Mouse (Mus musculus) lung, embryonic 15.5 days (tissue): Measurements from ENCODE around the gene Nt5c3. TPM values are rescaled to one million over a fixed set of nuclear protein-coding genes. Genes with fewer than 3 reads are reported as not detected.
"Not testable (repeated sequence)": the region's sequence is repeated elsewhere in the genome, so short reads cannot be mapped to it uniquely, and the experiment has no call there.

ENCODE experiments used
- ATAC-seq: fragments of 200-750 bp; cut with Nextera tagmentation; 2 replicates; pipeline ENCODE4 v1.8.0; 2017; ENCODE audit warnings: moderate number of reproducible peaks, borderline replicate concordance; ENCODE audit not compliant: low FRiP score, low TSS enrichment; ENCODE audit errors: extremely low read depth
- H3K27ac ChIP-seq: fragments of 300-500 bp; sonication (generic); 2 replicates; pipeline ENCODE4 v1.5.1; 2015; ENCODE audit warnings: moderate library complexity, mild to moderate bottlenecking, inconsistent platforms
- H3K27me3 ChIP-seq: fragments of 300-500 bp; sonication (generic); 2 replicates; pipeline ENCODE4 v1.6.1; 2015; ENCODE audit warnings: inconsistent platforms
- H3K36me3 ChIP-seq: fragments of 300-500 bp; sonication (generic); 2 replicates; pipeline ENCODE4 v1.6.1; 2015; ENCODE audit warnings: inconsistent platforms
- H3K4me1 ChIP-seq: fragments of 300-500 bp; sonication (generic); 2 replicates; pipeline ENCODE4 v1.6.1; 2015; ENCODE audit warnings: inconsistent platforms
- H3K4me2 ChIP-seq: fragments of 300-500 bp; sonication (generic); 2 replicates; pipeline ENCODE4 v1.6.1; 2015; ENCODE audit warnings: inconsistent platforms, mild to moderate bottlenecking, moderate library complexity
- H3K4me3 ChIP-seq: fragments of 300-500 bp; sonication (generic); 2 replicates; pipeline ENCODE4 v1.5.1; 2015; ENCODE audit warnings: mild to moderate bottlenecking, inconsistent platforms
- H3K9ac ChIP-seq: fragments of 300-500 bp; sonication (generic); 2 replicates; pipeline ENCODE4 v1.6.1; 2015; ENCODE audit warnings: inconsistent platforms
- H3K9me3 ChIP-seq: fragments of 300-500 bp; sonication (generic); 2 replicates; pipeline ENCODE4 v1.6.1; 2016; ENCODE audit warnings: inconsistent platforms
- WGBS: fragments of 180-500 bp; shearing (Covaris S2); methylation state at CpG from one replicate; pipeline ENCODE4 v1.1.7; 2015; 5-methylcytosine and 5-hydroxymethylcytosine counted together
- polyA plus RNA-seq: library from polyadenylated mRNA; unstranded; fragments of >200 nt; fragmentation: Nextera tagmentation; extraction: Ambion mirVana; gene quantifications from 2 replicates; pipeline ENCODE4 v1.2.1, GENCODE M21; 2015

The Nt5c3 gene
- polyA plus RNA-seq, 1 experiment from 2014 or later, result 60.9 TPM

DNA sequence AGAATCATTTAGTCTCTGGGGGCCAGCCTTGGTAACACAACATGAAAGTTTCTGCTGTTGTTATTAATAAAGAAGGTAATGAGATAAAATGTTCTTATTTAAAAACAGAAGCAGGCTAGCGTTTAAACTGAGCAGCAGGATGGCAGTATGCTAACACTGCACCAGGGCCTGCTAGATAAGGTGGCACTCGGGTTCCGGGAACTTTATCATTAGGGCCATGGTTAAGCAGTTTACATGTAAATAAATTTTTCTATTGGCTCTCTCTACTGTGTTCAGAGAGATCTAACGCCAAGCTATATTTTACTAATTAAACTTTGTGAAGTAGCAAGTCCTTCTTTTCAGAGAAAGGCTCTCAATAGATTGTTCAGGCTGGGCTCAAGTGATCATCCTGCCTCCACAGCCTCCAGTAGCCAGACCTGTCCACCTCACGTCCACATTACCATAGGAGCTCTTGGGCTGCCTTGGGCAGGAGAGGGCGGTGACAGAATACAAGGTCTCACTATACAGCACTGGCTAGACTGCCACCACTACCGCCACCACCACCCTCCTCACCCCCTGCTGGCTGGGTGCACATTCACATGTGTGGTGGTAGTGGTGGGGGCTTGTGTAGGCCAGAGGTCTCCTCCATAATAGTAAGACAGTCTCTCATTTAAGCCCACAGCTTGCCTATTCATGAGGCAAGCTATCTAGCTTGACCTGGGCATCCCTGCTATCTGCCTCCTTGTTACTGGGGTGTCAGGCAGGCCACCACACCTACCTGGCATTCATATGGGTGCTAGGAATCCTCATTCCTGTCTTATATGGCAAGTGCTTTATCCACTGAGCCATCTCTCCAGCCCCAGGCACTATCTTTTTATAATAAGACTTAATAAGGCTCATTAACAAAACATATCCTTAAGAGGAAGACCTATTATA is 20.9 kb downstream of the Nt5c3 start:
- H3K9ac ChIP-seq, result no peak overlapping the region
- no peaks in the 10 kb centered on the region for H3K9me3 ChIP-seq
- peaks cover 8% of the 10 kb centered on the region for H3K4me1 ChIP-seq
- no peak overlapping the region for H3K27ac ChIP-seq
- no peak overlapping the region for H3K4me2 ChIP-seq
- H3K27me3 ChIP-seq, result no peaks in the 10 kb centered on the region
- ATAC-seq, result no peak
- no peak overlapping the region for H3K4me3 ChIP-seq
- H3K36me3 ChIP-seq, result no peaks in the 10 kb centered on the region
- 68% methylated on average over 7 of the region's 7 CpGs for WGBS

DNA sequence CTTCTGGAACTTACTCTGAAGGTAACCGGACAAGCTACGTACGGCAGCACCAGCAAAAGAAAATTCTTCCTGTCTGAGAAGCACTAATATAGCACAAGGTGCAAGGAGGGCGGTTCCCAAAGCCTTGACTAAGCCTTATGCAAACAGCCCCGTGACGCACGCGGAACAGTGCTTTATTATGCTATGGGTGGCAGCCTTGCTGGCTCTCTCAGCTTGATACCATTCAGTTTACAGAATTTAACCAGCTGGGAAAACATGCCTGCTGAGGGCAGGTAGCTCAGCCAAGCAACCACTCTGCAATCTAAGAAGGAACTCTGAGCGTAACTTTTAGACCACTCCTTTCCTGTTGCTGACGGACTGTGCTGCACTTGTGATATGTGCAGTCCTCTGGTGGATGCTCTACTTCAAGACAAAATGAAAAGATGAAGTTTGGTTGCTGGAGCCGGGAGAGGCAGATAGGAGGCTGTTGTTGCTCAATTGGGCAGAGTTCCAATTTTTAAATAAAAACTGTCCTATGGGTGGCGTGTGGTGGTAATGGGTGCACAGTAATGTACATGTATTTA is 21.8 kb downstream of the Nt5c3 start:
- no peak overlapping the region for H3K9ac ChIP-seq

DNA sequence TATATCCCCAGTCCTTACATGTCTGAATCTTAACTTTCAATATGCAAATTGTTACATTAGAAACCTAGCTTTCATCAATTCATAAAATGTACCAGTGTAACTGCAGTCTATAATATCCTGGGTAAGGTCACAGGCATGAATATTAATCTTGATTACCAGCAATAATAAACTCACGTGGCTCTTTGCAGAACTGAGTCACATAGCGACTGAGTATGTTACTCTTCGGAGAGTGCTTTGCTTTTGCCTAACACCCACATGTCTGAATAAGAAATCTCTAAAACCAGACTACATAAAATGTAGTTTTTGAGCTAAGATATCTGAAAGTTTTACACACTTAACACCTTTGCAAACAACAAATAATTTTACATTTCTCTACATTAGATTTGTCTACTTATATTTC is 22.4 kb downstream of the Nt5c3 start:
- H3K4me3 ChIP-seq, result no peak overlapping the region
- H3K27me3 ChIP-seq, result no peaks in the 10 kb centered on the region
- H3K9me3 ChIP-seq, result no peaks in the 10 kb centered on the region
- no peak overlapping the region for H3K4me2 ChIP-seq
- peaks cover 8% of the 10 kb centered on the region for H3K4me1 ChIP-seq
- no peak for ATAC-seq
- no peak overlapping the region for H3K27ac ChIP-seq
- no peak overlapping the region for H3K9ac ChIP-seq
- WGBS, result 54% methylated on average over 3 of the region's 3 CpGs
- no peaks in the 10 kb centered on the region for H3K36me3 ChIP-seq

More for the DNA sequence above, 21.8 kb downstream of the Nt5c3 start:
- WGBS, result 27% methylated on average over 12 of the region's 12 CpGs
- peak overlapping the region; percentile 23 for H3K4me2 ChIP-seq
- H3K36me3 ChIP-seq, result no peaks in the 10 kb centered on the region
- peaks cover 8% of the 10 kb centered on the region for H3K4me1 ChIP-seq
- H3K27ac ChIP-seq, result peak overlapping the region; percentile 2; the same call in 1 of the 2 replicates
- H3K4me3 ChIP-seq, result 0 out of 2 replicates have a peak overlapping the region, but pooled peaks have one; percentile 4
- ATAC-seq, result peak; percentile 76; the same call in 1 of the 2 replicates
- H3K27me3 ChIP-seq, result no peaks in the 10 kb centered on the region
- no peaks in the 10 kb centered on the region for H3K9me3 ChIP-seq

DNA sequence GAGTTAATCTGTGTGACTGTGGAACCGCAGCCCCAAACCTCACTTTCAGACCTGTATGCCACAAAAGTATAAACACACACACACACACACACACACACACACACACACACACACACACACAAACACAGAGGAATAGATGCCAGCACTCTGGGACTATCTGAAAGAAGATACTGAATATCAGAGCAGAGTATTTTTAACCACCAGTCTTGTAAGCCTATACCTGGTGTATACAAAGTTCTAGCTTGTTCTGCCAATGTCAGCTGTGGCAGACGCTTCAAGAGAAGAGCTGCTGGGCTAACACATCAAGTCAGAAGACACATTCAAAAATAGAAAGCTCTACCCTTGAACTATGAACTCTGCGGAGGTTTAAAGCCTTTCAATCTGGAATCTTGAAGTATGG is 24.1 kb downstream of the Nt5c3 start:
- H3K9ac ChIP-seq, result no peak overlapping the region
- WGBS, result 76% methylated on average over 3 of the region's 3 CpGs
- no peaks in the 10 kb centered on the region for H3K36me3 ChIP-seq
- no peaks in the 10 kb centered on the region for H3K9me3 ChIP-seq
- no peak overlapping the region for H3K4me3 ChIP-seq
- no peak for ATAC-seq
- no peak overlapping the region for H3K27ac ChIP-seq
- H3K27me3 ChIP-seq, result no peaks in the 10 kb centered on the region
- H3K4me1 ChIP-seq, result peaks cover 4% of the 10 kb centered on the region
- H3K4me2 ChIP-seq, result no peak overlapping the region

DNA sequence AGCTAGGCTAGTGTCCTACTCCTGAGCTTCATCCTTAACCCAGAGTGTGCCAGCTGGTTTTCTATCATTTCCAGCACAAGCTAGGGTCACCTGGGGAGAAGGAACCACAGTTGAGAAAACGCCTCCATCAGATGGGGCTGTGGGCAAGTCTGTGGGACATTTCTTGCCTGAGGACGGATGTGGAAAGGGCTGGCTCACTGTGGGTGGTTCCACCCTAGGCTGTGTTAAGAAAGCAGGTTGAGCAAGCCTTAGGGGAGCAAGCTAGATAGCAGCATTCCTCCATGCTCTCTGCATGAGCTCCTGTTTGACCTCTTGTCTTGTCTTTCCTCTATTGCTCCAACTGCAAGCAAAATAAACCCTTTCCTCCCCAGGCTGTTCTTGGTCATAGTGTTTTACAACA is 33.0 kb downstream of the Nt5c3 start:
- peaks cover 22% of the 10 kb centered on the region; the same call in 1 of the 2 replicates for H3K36me3 ChIP-seq
- no peak overlapping the region for H3K9ac ChIP-seq
- no peak overlapping the region for H3K27ac ChIP-seq
- H3K4me2 ChIP-seq, result no peak overlapping the region
- H3K27me3 ChIP-seq, result no peaks in the 10 kb centered on the region
- H3K9me3 ChIP-seq, result no peaks in the 10 kb centered on the region
- no peak overlapping the region for H3K4me3 ChIP-seq
- no peak for ATAC-seq
- no peaks in the 10 kb centered on the region for H3K4me1 ChIP-seq
- WGBS, result 87% methylated on average over 2 of the region's 2 CpGs

DNA sequence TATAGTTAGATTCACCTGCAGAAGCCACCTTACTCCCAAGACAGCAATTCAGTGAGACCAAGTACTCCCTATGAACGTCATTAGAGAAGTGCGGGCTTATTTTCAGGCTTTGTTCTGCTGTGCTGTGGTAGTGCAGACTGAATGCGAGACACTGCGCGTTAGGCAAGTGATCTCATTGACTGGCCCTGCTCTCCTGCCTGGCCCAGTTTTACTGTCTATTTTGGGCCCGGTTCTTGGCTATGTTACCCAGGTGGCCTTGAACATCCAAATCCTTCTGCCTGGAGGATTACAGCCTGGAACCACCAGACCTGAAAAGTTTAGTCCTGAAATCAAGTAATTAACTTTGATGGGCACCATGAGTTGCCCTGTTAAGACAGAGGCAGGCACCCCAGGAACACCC is 35.2 kb downstream of the Nt5c3 start:
- Histone ChIP-seq H3K4me2 (no peak overlapping the region), H3K9ac (no peak overlapping the region), H3K27me3 (no peaks in the 10 kb centered on the region), H3K4me3 (no peak overlapping the region), H3K4me1 (no peaks in the 10 kb centered on the region), H3K9me3 (no peaks in the 10 kb centered on the region), H3K36me3 (peaks cover 31% of the 10 kb centered on the region), H3K27ac (no peak overlapping the region)
- 92% methylated on average over 6 of the region's 6 CpGs for WGBS
- ATAC-seq, result no peak

DNA sequence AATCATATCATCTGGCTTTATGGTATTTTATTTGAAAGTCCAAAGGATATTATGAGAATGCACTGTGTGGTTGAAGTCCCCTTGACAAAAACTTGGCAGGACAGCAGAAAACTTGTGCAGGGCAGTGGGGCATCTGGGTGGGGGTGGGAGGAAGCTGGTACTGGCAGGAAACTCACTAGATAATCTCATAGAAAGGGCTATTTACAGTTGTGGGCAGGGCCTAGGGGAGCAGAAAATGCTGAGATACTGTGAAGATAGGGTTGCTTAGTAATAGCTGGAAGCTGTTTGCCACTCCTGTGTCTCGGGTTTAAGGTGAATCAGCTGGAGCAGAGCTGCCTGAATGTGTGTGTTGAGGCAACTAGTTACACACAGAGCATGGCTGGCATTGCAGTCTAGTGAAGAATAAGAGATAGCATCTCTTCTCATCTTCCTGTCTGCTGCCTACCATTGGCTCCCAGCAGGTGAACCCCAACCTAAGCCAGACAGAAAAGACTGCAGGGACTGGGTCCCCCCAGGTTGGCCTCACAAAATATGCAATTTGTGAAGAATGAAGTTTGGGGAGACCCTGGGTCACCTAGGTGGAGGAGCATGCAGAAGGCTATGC is 44.3 kb downstream of the Nt5c3 start:
- H3K9ac ChIP-seq, result no peak overlapping the region
- no peaks in the 10 kb centered on the region for H3K27me3 ChIP-seq
- no peaks in the 10 kb centered on the region for H3K9me3 ChIP-seq
- ATAC-seq, result no peak
- no peak overlapping the region for H3K4me2 ChIP-seq
- no peak overlapping the region for H3K27ac ChIP-seq
- no peak overlapping the region for H3K4me3 ChIP-seq
- H3K4me1 ChIP-seq, result no peaks in the 10 kb centered on the region
- WGBS, result 14% methylated on average over 1 of the region's 1 CpGs
- peaks cover 55% of the 10 kb centered on the region for H3K36me3 ChIP-seq

DNA sequence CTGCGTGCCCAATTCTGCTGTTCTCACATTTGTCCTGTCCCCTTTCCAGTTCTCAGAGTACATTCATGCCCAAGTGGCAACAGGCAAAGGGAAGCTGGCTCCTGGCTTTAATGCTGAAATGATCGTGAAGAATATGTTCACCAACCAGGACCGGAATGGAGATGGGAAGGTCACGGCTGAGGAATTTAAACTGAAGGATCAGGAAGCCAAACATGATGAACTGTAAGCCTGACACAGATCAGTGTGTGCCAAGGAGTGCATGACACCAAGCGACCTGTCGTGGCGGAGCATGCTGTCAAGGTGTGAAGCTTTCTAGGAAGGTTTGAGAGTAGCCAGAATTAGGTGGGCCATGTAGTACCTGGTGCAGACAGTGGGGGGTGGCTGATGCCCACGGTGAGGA is 45.7 kb downstream of the Nt5c3 start:
- ATAC-seq, result no peak
- no peak overlapping the region for H3K4me3 ChIP-seq
- H3K36me3 ChIP-seq, result peaks cover 52% of the 10 kb centered on the region
- no peaks in the 10 kb centered on the region for H3K9me3 ChIP-seq
- no peak overlapping the region for H3K27ac ChIP-seq
- no peak overlapping the region for H3K4me2 ChIP-seq
- no peaks in the 10 kb centered on the region for H3K27me3 ChIP-seq
- no peaks in the 10 kb centered on the region for H3K4me1 ChIP-seq
- WGBS, result 90% methylated on average over 8 of the region's 8 CpGs
- H3K9ac ChIP-seq, result no peak overlapping the region

DNA sequence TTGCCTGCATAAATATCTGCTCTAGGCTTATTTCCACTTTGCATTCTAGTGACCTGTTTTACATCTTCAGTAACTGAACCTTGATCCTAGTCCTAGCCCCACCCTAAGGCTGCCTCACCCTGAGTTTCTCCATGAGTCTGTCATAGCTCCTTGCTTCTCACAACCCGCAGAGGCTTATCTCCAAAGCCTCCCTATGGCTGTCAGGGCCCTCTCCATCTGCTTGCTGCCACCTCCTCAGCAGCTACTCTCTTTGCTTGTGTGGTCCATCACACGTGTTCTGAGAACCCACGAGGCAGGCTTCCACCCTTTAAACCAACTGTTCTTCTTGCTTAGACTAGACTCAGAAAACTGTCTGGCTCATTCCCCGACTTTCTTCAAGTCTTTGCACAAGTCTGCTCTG is 46.9 kb downstream of the Nt5c3 start:
- no peak overlapping the region for H3K4me3 ChIP-seq
- no peaks in the 10 kb centered on the region for H3K27me3 ChIP-seq
- H3K4me1 ChIP-seq, result no peaks in the 10 kb centered on the region
- no peak overlapping the region for H3K4me2 ChIP-seq
- H3K9ac ChIP-seq, result no peak overlapping the region
- no peak for ATAC-seq
- 80% methylated on average over 4 of the region's 4 CpGs for WGBS
- no peaks in the 10 kb centered on the region for H3K9me3 ChIP-seq
- no peak overlapping the region for H3K27ac ChIP-seq
- peaks cover 47% of the 10 kb centered on the region for H3K36me3 ChIP-seq

DNA sequence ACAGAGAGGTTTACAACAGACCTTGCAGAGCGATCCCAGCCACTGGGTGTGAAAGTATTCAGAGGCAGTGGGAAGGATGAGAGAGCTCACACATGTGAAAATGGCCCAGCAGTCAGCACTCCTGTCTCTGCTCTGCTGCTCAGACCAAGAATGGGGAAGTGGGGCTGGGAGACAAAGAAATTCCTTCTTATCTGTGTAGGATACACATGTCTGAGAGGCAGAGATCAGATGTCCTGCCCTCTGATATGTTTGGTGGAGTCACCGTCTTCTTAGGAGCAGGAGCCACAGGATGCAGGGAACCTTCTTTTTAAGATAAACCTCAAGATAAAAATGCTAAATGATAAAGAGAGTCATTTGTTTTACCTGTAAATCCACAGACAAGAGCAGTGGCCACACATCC is 53.7 kb downstream of the Nt5c3 start:
- no peaks in the 10 kb centered on the region for H3K9me3 ChIP-seq
- no peak overlapping the region for H3K27ac ChIP-seq
- H3K27me3 ChIP-seq, result no peaks in the 10 kb centered on the region
- no peaks in the 10 kb centered on the region for H3K4me1 ChIP-seq
- H3K36me3 ChIP-seq, result peaks cover 37% of the 10 kb centered on the region
- H3K4me3 ChIP-seq, result no peak overlapping the region
- no peak for ATAC-seq
- no peak overlapping the region for H3K9ac ChIP-seq
- WGBS, result 61% methylated on average over 2 of the region's 2 CpGs
- H3K4me2 ChIP-seq, result no peak overlapping the region

DNA sequence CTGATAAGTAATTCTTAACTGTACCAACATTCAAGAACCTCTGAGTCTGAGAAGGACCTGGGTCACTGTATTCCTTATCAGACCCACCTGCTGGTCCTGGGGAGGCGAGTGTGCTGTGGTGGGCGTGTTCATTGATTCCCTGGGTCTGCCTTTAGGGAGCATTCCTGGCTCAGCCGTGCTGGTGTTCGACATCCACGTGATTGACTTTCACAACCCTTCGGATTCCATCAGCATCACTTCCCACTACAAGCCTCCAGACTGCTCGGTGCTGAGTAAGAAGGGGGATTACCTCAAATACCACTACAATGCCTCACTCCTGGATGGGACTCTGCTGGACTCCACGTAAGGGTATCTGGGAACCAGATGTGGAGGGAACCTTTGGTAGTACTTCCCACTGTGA is 55.2 kb downstream of the Nt5c3 start:
- Histone ChIP-seq H3K4me1 (no peaks in the 10 kb centered on the region), H3K36me3 (peaks cover 40% of the 10 kb centered on the region), H3K4me2 (no peak overlapping the region), H3K9me3 (no peaks in the 10 kb centered on the region), H3K4me3 (no peak overlapping the region), H3K9ac (no peak overlapping the region), H3K27ac (no peak overlapping the region), H3K27me3 (no peaks in the 10 kb centered on the region)
- no peak for ATAC-seq
- WGBS, result 76% methylated on average over 8 of the region's 8 CpGs

DNA sequence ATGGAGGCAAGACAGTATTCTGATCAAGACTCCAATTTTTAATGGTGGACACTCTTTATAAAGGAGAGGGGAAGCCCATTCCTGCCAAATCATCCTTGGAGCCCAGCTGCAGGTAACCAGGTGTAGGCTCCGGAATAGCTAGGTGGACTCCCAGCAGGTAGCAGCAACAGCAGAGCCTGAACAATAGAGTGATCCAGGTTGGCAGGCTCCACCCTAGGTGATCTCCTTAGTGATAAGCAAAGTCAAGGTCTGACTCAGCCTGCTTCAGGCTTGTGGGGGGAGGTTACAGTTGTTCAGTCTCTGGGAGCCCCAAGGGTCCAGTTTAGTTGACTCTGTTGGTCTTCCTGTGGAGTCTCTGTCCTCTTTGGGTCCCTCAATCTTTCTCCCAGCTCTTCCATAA is 56.8 kb downstream of the Nt5c3 start:
- H3K36me3 ChIP-seq, result peaks cover 37% of the 10 kb centered on the region

More for the DNA sequence above, 56.8 kb downstream of the Nt5c3 start:
- not testable (repeated sequence) for H3K4me1 ChIP-seq, H3K27me3 ChIP-seq, H3K4me3 ChIP-seq, H3K4me2 ChIP-seq, H3K9ac ChIP-seq, ATAC-seq, H3K27ac ChIP-seq, H3K9me3 ChIP-seq
- WGBS, result 89% methylated on average over 1 of the region's 1 CpGs
